Mouse (Mus musculus) liver, adult 2 months (tissue): ENCODE measurements at regions not wholly inside any gene's neighbourhood (a gene's known extent, or its start where the extent isn't known, plus 50 kb on each side); places are given as distances from the start of the nearest gene placed in this dataset.

Source experiments
- DNase-seq: peaks from one replicate; pipeline ENCODE4 v3.0.0-alpha.2; 2011; ENCODE audit warnings: low read depth, low spot score; ENCODE audit errors: extremely low read depth
- H3K27ac ChIP-seq: fragments of 200-500 bp; replicated peaks from 2 replicates; pipeline ENCODE4 v1.5.1; 2012; ENCODE audit warnings: low read depth, mild to moderate bottlenecking, control low read depth, inconsistent platforms, low read length; ENCODE audit not compliant: insufficient read depth
- H3K27me3 ChIP-seq: fragments of 200-500 bp; 2 replicates; pipeline ENCODE4 v1.6.1; 2012; ENCODE audit warnings: mild to moderate bottlenecking, moderate library complexity, low read length, inconsistent platforms; ENCODE audit not compliant: control insufficient read depth, insufficient read depth
- H3K36me3 ChIP-seq: fragments of 200-500 bp; 2 replicates; pipeline ENCODE4 v1.6.1; 2012; ENCODE audit warnings: low read length, inconsistent platforms; ENCODE audit not compliant: control insufficient read depth, insufficient read depth
- H3K4me1 ChIP-seq: fragments of 200-500 bp; 2 replicates; pipeline ENCODE4 v1.6.1; 2011; ENCODE audit warnings: low read length; ENCODE audit not compliant: control insufficient read depth, insufficient read depth
- H3K4me3 ChIP-seq: fragments of 200-500 bp; 2 replicates; pipeline ENCODE4 v1.5.1; 2011; ENCODE audit warnings: low read depth, mild to moderate bottlenecking, control low read depth, low read length, moderate library complexity; ENCODE audit not compliant: insufficient read depth
- H3K79me2 ChIP-seq: fragments of 200-500 bp; 2 replicates; pipeline ENCODE4 v1.6.1; 2012; ENCODE audit warnings: inconsistent platforms, mild to moderate bottlenecking, low read length, moderate library complexity; ENCODE audit not compliant: control insufficient read depth, insufficient read depth
- H3K9ac ChIP-seq: fragments of 200-500 bp; 2 replicates; pipeline ENCODE4 v1.6.1; 2012; ENCODE audit warnings: low read depth, mild to moderate bottlenecking, control low read depth, inconsistent platforms, low read length
- CTCF ChIP-seq: fragments of 200-500 bp; IDR thresholded peaks from 2 replicates; pipeline ENCODE4 v1.5.1; 2011; ENCODE audit warnings: low read depth, low read length, control low read depth
- POLR2A ChIP-seq: fragments of 200-500 bp; IDR thresholded peaks from 2 replicates; pipeline ENCODE4 v1.6.1; 2011; ENCODE audit warnings: low read length, control low read depth; ENCODE audit not compliant: insufficient read depth; ENCODE audit errors: extremely low read depth
- WGBS: fragments of 180-500 bp; shearing (Covaris S2); methylation state at CpG from one replicate; pipeline ENCODE4 v1.1.7; 2018; 5-methylcytosine and 5-hydroxymethylcytosine counted together

DNA sequence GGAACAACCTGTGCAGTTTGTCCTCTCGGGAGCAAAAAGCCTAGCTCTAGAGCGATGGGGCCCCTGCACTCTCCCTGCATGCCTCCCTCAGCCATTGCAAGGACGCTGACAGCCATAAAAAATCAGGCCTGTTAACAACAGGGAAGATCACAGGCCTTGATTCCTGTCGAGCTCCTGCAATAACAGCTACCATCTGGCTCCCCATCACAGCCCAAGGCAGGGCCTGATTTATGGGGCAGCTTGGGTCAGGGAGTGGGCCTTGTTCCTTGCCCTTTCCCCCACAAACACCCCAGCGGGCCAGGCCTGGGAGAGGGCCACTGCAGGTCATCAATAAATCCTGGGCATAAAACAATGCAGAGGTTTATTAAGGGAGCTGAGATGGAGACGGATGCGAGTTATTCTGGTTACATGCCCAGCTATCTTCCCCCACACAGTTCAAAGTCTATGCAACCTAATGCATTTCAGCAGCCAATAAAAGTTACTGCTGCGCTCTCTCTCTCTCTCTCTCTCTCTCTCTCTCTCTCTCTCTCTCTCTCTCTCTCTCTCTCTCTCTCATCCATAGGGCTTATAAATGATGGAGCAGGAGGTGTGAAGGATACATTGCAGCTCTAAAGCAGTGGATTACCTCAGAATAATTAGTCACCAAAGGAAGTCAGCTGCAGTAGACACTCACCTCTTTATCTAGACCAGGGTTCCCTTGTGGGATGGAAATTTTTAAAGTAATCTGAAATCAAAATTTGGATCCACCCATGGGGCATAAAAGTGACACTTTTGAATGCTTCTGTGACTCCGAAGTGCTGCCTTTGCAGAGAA lies 136.9 kb downstream of the Hsd17b3 start:
- no peak for TF ChIP-seq CTCF
- TF ChIP-seq POLR2A: no peak
- no peak overlapping the region for H3K9ac ChIP-seq
- 40% methylated on average over 9 of the region's 9 CpGs for WGBS

DNA sequence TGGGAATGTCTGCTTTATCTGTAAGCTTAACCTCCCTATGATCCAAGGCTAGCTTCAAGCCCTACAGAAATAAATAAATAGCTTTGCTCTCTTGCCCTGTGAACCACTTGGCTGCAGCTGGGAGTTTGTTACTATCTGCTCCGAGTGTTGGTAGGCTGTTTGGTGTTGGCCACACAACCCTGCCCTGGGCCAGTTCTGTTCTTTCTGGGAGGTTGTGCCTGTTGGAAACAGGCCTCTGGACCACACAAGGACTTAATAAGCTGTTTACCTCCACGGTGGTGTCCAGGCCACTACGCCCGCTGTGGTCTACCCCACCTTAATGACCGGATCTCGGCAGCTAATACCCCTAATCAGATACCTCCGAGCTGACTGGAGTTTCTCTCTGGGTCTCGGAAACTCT lies 136.1 kb downstream of the Ercc6l2 start:
- no peak overlapping the region for H3K4me3 ChIP-seq
- peak; percentile 91 for DNase-seq
- TF ChIP-seq POLR2A (no peak), CTCF (no peak)
- no peak overlapping the region for H3K9ac ChIP-seq
- peaks cover 21% of the 10 kb centered on the region for H3K4me1 ChIP-seq
- H3K27ac ChIP-seq: peak overlapping the region; percentile 91
- WGBS: 46% methylated on average over 8 of the region's 8 CpGs
- H3K27me3 ChIP-seq: no peaks in the 10 kb centered on the region
- no peaks in the 10 kb centered on the region for H3K79me2 ChIP-seq
- H3K36me3 ChIP-seq: no peaks in the 10 kb centered on the region

More for the DNA sequence above, 136.9 kb downstream of the Hsd17b3 start:
- Histone ChIP-seq H3K4me3 (no peak overlapping the region), H3K27me3 (no peaks in the 10 kb centered on the region), H3K27ac (peak overlapping the region; percentile 91), H3K79me2 (no peaks in the 10 kb centered on the region), H3K4me1 (peaks cover 25% of the 10 kb centered on the region), H3K36me3 (no peaks in the 10 kb centered on the region)
- peak; percentile 97 for DNase-seq
